Mouse (Mus musculus): ENCODE data around the gene Prkaca.

Gene Prkaca

DNA sequence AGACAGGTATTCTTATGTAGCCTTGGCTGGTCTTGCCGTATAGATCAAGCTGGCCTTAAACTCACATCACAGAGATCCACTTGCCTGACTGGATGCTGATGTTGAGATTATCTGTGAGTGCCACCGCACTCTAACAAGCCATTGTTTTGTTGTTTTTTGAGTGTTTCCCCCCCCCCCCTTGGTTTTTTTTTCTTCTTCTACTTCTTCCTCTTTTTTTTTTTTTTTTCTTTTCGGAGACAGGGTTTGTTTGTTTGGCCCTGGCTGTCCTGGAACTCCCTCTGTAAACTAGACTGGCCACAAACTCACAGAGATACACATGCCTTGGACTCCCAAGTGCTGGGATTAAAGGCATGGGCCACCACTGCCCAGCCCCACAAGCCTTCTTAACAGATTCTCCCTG lies 21.2 kb downstream of the Prkaca start:
- H3K4me3 ChIP-seq (replicated peaks; ENCODE audit: low read length), result no peak overlapping the region
- H3K36me3 ChIP-seq (ENCODE audit: insufficient read depth, low read length), result peaks cover 44% of the 10 kb centered on the region
- H3K9me3 ChIP-seq (ENCODE audit: low read length), result no peaks in the 10 kb centered on the region
- TF ChIP-seq NANOG (IDR thresholded peaks at IDR 0.05; ENCODE audit: borderline replicate concordance, low read length) (no peak), POU5F1 (IDR thresholded peaks at IDR 0.05; ENCODE audit: borderline replicate concordance, low read length) (no peak), CTCF (conservative IDR thresholded peaks at IDR 0.05; ENCODE audit: low read length) (no peak)
- peaks cover 23% of the 10 kb centered on the region for H3K4me1 ChIP-seq (replicated peaks; ENCODE audit: low read depth, low read length)
- H3K27me3 ChIP-seq (ENCODE audit: insufficient read depth, low read length), result peaks cover 20% of the 10 kb centered on the region

DNA sequence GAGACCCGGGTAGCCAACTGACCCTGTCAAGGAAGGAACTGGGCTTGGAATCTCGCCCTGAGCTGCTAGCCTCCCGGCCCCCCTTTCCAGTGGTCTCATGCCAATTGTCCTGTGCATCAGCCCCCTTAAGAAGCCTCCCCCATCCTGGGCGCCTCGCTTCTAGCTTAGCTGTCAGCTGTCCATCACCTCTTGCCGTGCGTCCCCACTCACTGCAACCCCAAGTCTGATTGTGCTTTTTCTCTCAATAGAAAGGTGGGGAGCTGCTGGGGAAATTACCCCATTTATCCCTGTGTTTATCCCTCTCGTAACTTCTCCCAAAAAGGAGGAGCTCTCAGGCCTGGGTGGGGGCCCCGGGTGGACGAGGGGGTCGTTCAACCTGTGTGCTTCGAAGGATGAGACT lies 23.2 kb downstream of the Prkaca start:
- Histone ChIP-seq H3K27me3 (ENCODE audit: insufficient read depth, low read length) (peaks cover 25% of the 10 kb centered on the region), H3K4me1 (replicated peaks; ENCODE audit: low read depth, low read length) (peaks cover 39% of the 10 kb centered on the region), H3K36me3 (ENCODE audit: insufficient read depth, low read length) (peaks cover 47% of the 10 kb centered on the region), H3K9me3 (ENCODE audit: low read length) (no peaks in the 10 kb centered on the region), H3K4me3 (replicated peaks; ENCODE audit: low read length) (peak overlapping the region; percentile 85)
- TF ChIP-seq NANOG (IDR thresholded peaks at IDR 0.05; ENCODE audit: borderline replicate concordance, low read length) (no peak), CTCF (conservative IDR thresholded peaks at IDR 0.05; ENCODE audit: low read length) (no peak), POU5F1 (IDR thresholded peaks at IDR 0.05; ENCODE audit: borderline replicate concordance, low read length) (no peak)

DNA sequence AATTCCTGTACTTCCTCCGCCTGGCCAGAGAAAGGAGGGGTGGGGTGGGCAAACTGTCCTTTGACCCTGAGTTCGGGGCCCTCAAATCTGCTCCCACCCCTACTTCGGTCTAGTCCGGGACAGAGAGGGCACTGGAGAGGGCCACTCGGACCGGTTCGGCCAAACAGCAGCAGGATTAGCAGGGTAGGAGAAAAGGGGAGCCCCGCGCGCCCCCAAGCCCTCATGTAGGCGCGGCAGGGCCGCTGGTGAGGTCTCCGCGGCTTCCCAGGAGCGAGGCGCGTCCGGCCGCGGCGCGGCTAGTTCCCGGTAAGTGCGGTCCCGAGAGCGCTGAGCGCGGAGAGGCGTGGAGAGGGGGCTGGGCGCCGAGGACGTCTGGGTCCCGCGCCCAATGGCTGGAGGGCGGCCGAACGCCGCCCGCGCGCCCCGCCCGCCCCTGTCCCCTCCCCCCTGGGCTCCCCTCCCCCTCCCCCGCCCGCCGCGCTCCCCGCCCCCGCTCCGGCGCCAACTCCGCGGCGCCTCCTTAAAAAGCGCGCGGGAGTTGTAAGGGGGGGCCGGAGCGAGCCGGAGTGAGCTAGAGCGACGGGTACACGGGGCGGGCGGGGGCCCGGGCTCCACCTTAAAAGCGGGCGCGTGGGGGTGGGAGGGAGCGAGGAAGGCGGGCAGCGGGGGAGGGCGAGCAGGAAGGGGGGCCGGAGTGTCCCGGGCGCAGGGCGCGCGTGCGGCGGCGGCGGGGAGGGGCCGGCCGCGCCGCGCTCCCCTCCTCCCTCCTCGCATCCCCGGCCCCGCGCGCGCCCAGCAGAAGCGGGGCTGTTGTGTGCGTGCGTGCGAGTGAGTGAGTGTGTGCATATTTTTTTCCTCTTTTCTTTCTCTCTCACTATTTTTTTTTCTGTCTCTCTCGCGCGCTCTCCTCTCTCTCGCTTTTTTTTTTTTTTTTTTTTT lies 24.0 kb downstream of the Prkaca start:
- peak overlapping the region; percentile 85 for H3K4me3 ChIP-seq (replicated peaks; ENCODE audit: low read length)
- no peaks in the 10 kb centered on the region for H3K9me3 ChIP-seq (ENCODE audit: low read length)
- TF ChIP-seq NANOG (IDR thresholded peaks at IDR 0.05; ENCODE audit: borderline replicate concordance, low read length) (no peak), POU5F1 (IDR thresholded peaks at IDR 0.05; ENCODE audit: borderline replicate concordance, low read length) (no peak), CTCF (conservative IDR thresholded peaks at IDR 0.05; ENCODE audit: low read length) (no peak)
- peaks cover 30% of the 10 kb centered on the region for H3K27me3 ChIP-seq (ENCODE audit: insufficient read depth, low read length)
- peaks cover 40% of the 10 kb centered on the region for H3K36me3 ChIP-seq (ENCODE audit: insufficient read depth, low read length)
- peaks cover 44% of the 10 kb centered on the region for H3K4me1 ChIP-seq (replicated peaks; ENCODE audit: low read depth, low read length)

DNA sequence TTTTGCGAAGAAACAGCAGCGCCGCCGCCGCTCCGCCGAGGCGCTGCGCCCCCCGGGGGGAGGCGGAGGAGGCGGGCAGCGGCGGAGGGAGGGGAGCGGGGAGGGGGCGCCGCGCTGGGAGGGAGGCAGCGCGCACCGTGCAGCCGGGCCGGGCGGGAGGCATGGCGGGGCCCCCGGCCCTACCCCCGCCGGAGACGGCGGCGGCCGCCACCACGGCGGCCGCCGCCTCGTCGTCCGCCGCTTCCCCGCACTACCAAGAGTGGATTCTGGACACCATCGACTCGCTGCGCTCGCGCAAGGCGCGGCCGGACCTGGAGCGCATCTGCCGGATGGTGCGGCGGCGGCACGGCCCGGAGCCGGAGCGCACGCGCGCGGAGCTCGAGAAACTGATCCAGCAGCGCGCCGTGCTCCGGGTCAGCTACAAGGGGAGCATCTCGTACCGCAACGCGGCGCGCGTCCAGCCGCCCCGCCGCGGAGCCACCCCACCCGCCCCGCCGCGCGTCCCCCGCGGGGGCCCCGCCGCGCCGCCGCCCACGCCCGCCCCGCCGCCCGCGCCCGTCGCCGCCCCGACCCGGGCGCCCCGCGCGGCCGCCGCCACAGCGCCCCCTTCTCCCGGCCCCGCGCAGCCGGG lies 24.8 kb downstream of the Prkaca start, which contains the start of gene Samd1:
Gene Samd1, plus strand, starts transcription at position 162 of the 631 bp plus-strand sequence.
- peaks cover 38% of the 10 kb centered on the region for H3K27me3 ChIP-seq (ENCODE audit: insufficient read depth, low read length)
- H3K4me1 ChIP-seq (replicated peaks; ENCODE audit: low read depth, low read length), result peaks cover 49% of the 10 kb centered on the region
- H3K4me3 ChIP-seq (replicated peaks; ENCODE audit: low read length), result peak within 1 kb of the TSS; percentile 86
- H3K36me3 ChIP-seq (ENCODE audit: insufficient read depth, low read length), result peaks cover 42% of the 10 kb centered on the region
- TF ChIP-seq CTCF (conservative IDR thresholded peaks at IDR 0.05; ENCODE audit: low read length) (no peak), POU5F1 (IDR thresholded peaks at IDR 0.05; ENCODE audit: borderline replicate concordance, low read length) (no peak), NANOG (IDR thresholded peaks at IDR 0.05; ENCODE audit: borderline replicate concordance, low read length) (no peak)
- no peaks in the 10 kb centered on the region for H3K9me3 ChIP-seq (ENCODE audit: low read length)

DNA sequence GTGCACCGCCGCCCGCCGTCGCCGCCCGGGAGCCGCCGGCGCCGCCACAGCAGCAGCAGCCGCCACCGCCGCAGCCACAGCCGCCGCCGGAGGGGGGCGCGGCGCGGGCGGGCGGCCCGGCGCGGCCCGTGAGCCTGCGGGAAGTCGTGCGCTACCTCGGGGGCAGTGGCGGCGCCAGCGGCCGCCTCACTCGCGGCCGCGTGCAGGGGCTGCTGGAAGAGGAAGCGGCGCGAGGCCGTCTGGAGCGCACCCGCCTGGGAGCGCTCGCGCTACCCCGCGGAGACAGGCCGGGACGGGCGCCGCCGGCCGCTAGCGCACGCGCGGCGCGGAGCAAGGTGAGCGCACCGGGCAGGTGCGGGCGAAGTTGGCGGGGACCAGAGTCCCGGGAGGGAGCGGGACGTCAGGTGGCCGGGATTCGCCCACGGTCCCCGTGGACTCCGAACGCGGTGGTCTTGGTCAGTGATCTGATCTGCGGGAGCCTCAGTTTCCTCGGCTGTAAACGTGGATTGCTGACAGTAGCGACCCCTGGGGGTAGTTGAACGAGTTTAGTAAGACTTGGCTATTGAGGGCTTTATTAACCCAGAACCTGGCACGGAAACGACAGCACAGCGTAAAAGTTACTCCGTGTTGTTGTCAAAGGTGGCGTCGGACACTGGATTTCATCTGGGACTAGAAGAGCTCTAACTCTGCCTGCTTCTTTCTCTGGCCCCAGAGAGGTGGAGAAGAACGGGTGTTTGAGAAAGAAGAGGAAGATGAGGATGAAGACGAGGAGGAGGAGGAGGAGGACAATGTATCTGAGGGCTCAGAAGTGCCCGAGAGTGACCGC lies 25.7 kb downstream of the Prkaca start:
- Histone ChIP-seq H3K36me3 (ENCODE audit: insufficient read depth, low read length) (peaks cover 50% of the 10 kb centered on the region), H3K9me3 (ENCODE audit: low read length) (no peaks in the 10 kb centered on the region), H3K4me3 (replicated peaks; ENCODE audit: low read length) (peak overlapping the region; percentile 86), H3K27me3 (ENCODE audit: insufficient read depth, low read length) (peaks cover 40% of the 10 kb centered on the region), H3K4me1 (replicated peaks; ENCODE audit: low read depth, low read length) (peaks cover 54% of the 10 kb centered on the region)
- no peak for TF ChIP-seq POU5F1 (IDR thresholded peaks at IDR 0.05; ENCODE audit: borderline replicate concordance, low read length)
- peak; percentile 43 for TF ChIP-seq CTCF (conservative IDR thresholded peaks at IDR 0.05; ENCODE audit: low read length)

DNA sequence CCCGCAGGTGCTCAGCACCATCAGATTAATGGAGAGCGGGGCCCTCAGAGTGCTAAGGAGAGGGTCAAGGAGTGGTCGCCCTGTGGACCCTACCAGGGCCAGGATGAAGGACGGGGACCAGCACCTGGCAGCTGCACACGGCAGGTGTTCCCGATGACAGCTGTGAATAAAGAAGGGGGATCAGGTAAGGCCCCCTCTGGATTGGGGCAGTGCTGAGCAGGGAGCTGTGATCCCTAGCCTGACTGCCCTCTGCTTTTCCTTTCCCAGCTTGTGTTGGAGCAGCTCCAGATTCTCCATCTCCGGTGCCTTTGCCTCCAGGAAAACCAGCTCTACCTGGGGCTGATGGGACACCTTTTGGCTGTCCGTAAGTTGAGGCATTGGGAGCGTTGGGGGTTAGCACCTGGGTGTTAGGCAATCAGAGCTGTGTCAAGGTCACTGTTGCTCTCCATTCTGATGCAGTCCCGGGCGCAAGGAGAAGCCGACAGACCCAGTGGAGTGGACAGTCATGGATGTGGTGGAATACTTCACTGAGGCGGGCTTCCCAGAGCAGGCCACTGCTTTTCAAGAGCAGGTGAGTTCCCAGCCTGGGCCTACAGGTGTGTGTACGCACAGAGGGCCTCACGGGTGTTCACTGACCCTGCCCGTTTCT lies 26.4 kb downstream of the Prkaca start:
- peaks cover 50% of the 10 kb centered on the region for H3K36me3 ChIP-seq (ENCODE audit: insufficient read depth, low read length)
- peak overlapping the region; percentile 86 for H3K4me3 ChIP-seq (replicated peaks; ENCODE audit: low read length)
- no peak for TF ChIP-seq NANOG (IDR thresholded peaks at IDR 0.05; ENCODE audit: borderline replicate concordance, low read length)
- TF ChIP-seq CTCF (conservative IDR thresholded peaks at IDR 0.05; ENCODE audit: low read length), result no peak
- peaks cover 42% of the 10 kb centered on the region for H3K27me3 ChIP-seq (ENCODE audit: insufficient read depth, low read length)
- no peaks in the 10 kb centered on the region for H3K9me3 ChIP-seq (ENCODE audit: low read length)
- peaks cover 61% of the 10 kb centered on the region for H3K4me1 ChIP-seq (replicated peaks; ENCODE audit: low read depth, low read length)

DNA sequence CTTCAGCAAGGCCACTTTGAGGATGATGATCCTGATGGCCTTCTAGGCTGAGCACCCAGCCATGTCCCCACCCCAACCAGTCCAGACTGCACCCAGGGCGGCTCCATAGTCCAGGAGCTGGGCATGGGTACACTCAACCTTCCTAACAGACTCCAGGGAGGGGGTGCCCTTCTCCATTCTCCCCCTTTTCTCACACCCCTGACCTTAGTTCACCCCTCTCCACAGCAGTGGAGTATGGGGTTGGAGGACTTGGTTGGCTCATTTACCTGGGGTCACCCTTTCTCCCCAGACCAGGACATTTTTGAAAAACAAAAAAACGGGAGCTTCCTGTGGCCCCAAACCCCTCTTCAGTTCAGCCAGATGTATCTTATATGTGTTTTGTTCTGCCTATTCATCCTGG lies 27.0 kb downstream of the Prkaca start:
- no peak for TF ChIP-seq POU5F1 (IDR thresholded peaks at IDR 0.05; ENCODE audit: borderline replicate concordance, low read length)
- TF ChIP-seq CTCF (conservative IDR thresholded peaks at IDR 0.05; ENCODE audit: low read length), result no peak
- no peak for TF ChIP-seq NANOG (IDR thresholded peaks at IDR 0.05; ENCODE audit: borderline replicate concordance, low read length)
- Histone ChIP-seq H3K27me3 (ENCODE audit: insufficient read depth, low read length) (peaks cover 38% of the 10 kb centered on the region), H3K36me3 (ENCODE audit: insufficient read depth, low read length) (peaks cover 44% of the 10 kb centered on the region), H3K4me3 (replicated peaks; ENCODE audit: low read length) (peak overlapping the region; percentile 86; the same call in 1 of the 2 replicates), H3K4me1 (replicated peaks; ENCODE audit: low read depth, low read length) (peaks cover 64% of the 10 kb centered on the region), H3K9me3 (ENCODE audit: low read length) (no peaks in the 10 kb centered on the region)

All from E14TG2a.4 (cell line).